Mouse (Mus musculus): ENCODE results near the gene Plppr5.

- no peak for TF ChIP-seq CTCF (IDR thresholded peaks at IDR 0.05; ENCODE audit: extremely low read depth, insufficient read depth, insufficient read length, insufficient replicate concordance)
- no peak for TF ChIP-seq POLR2A (IDR thresholded peaks at IDR 0.05; ENCODE audit: low read depth, low read length)
These were observed 158.0 kb downstream of the Plppr5 start for GRCm38 (mm10) chr3:117732661-117733060.
